Mouse (Mus musculus): ENCODE results near the gene Eid2b. TPM values are rescaled to one million over a fixed set of nuclear protein-coding genes. Genes with fewer than 3 reads are reported as not detected.

The Eid2b gene
- total and polyA plus RNA-seq, 3 experiments, result 1.6 to 3.8 (median 3.3) TPM

GRCm38 (mm10) chr7:28305641-28306040 lies 28.1 kb downstream of the Eid2b start:
- Histone ChIP-seq H3K4me1 (ENCODE audit: control insufficient read depth in 1 of 2, insufficient read depth in 2 of 2) (peaks cover 8 to 25% of the 10 kb centered on the region in 2 experiments), H3K79me2 (replicated peaks; ENCODE audit: control insufficient read depth, extremely low read depth, insufficient read depth, poor library complexity, severe bottlenecking) (peaks cover 6% of the 10 kb centered on the region), H3K27me3 (replicated peaks) (no peaks in the 10 kb centered on the region), H3K27ac (ENCODE audit: insufficient read depth, low read depth) (no peak overlapping the region), H3K4me2 (ENCODE audit: insufficient read depth, low read depth, poor library complexity, severe bottlenecking) (no peak overlapping the region), H3K9ac (ENCODE audit: insufficient read depth, low read depth) (no peak overlapping the region), H3K4me3 (replicated peaks in 1 of 3; ENCODE audit: low read depth in 2 of 3, low read length in 2 of 3, poor library complexity in 1 of 3) (no peak overlapping the region), H3K36me3 (replicated peaks in 1 of 2; ENCODE audit: control insufficient read depth in 1 of 2, insufficient read depth in 1 of 2, low read length in 1 of 2) (peaks cover 45 to 69% of the 10 kb centered on the region in 2 experiments), H3K9me3 (replicated peaks; ENCODE audit: low read length) (no peaks in the 10 kb centered on the region)
- in situ Hi-C loops (cut with MboI; ENCODE audit: low pct_ligation_motif_present, low pct_unique_long_range_greater_than_20kb, low sequenced_read_pairs), result no loop called here
- DNase-seq (ENCODE audit: extremely low read depth), result no peak
- TF ChIP-seq ZNF384 (IDR thresholded peaks at IDR 0.05; ENCODE audit: low read depth, low read length) (no peak), SMC3 (IDR thresholded peaks at IDR 0.05; ENCODE audit: low read depth, low read length) (no peak), MAZ (IDR thresholded peaks at IDR 0.05; ENCODE audit: low read depth, low read length) (no peak), TBP (conservative IDR thresholded peaks at IDR 0.05; ENCODE audit: low read depth, low read length) (no peak), GABPA (IDR thresholded peaks at IDR 0.05; ENCODE audit: insufficient replicate concordance, low read depth, low read length) (no peak), CTCF (conservative IDR thresholded peaks at IDR 0.05 in 1 of 2, IDR thresholded peaks at IDR 0.05 in 1 of 2; ENCODE audit: low read depth in 2 of 2, low read length in 2 of 2) (no peak), ZC3H11A (IDR thresholded peaks at IDR 0.05; ENCODE audit: low read depth, low read length) (no peak), RAD21 (IDR thresholded peaks at IDR 0.05; ENCODE audit: low read depth, low read length) (no peak), CHD2 (IDR thresholded peaks at IDR 0.05; ENCODE audit: low read length) (no peak), POLR2AphosphoS2 (IDR thresholded peaks at IDR 0.05; ENCODE audit: low read depth, low read length) (no peak), IRF4 (IDR thresholded peaks at IDR 0.05; ENCODE audit: low read depth, low read length) (no peak), ELF1 (IDR thresholded peaks at IDR 0.05; ENCODE audit: low read depth, low read length) (no peak), NRF1 (IDR thresholded peaks at IDR 0.05; ENCODE audit: low read depth, low read length) (no peak), USF2 (conservative IDR thresholded peaks at IDR 0.05; ENCODE audit: low read depth, low read length) (no peak)
- dilution Hi-C loops (cut with MboI; ENCODE audit: extremely low pct_ligation_motif_present, extremely low pct_unique_long_range_greater_than_20kb, low sequenced_read_pairs), result no loop called here

GRCm38 (mm10) chr7:28306216-28306615 lies 28.7 kb downstream of the Eid2b start:
- no peak for DNase-seq (ENCODE audit: extremely low read depth)
- Histone ChIP-seq H3K4me3 (replicated peaks in 1 of 3; ENCODE audit: low read depth in 2 of 3, low read length in 2 of 3, poor library complexity in 1 of 3) (no peak overlapping the region), H3K9ac (ENCODE audit: insufficient read depth, low read depth) (no peak overlapping the region), H3K27me3 (replicated peaks) (no peaks in the 10 kb centered on the region), H3K4me2 (ENCODE audit: insufficient read depth, low read depth, poor library complexity, severe bottlenecking) (no peak overlapping the region), H3K36me3 (replicated peaks in 1 of 2; ENCODE audit: control insufficient read depth in 1 of 2, insufficient read depth in 1 of 2, low read length in 1 of 2) (peaks cover 45 to 69% of the 10 kb centered on the region in 2 experiments), H3K9me3 (replicated peaks; ENCODE audit: low read length) (no peaks in the 10 kb centered on the region), H3K79me2 (replicated peaks; ENCODE audit: control insufficient read depth, extremely low read depth, insufficient read depth, poor library complexity, severe bottlenecking) (peaks cover 11% of the 10 kb centered on the region), H3K27ac (ENCODE audit: insufficient read depth, low read depth) (no peak overlapping the region), H3K4me1 (ENCODE audit: control insufficient read depth in 1 of 2, insufficient read depth in 2 of 2) (peaks cover 8 to 29% of the 10 kb centered on the region in 2 experiments)
- in situ Hi-C loops (cut with MboI; ENCODE audit: low pct_ligation_motif_present, low pct_unique_long_range_greater_than_20kb, low sequenced_read_pairs) (no loop called here), dilution Hi-C loops (cut with MboI; ENCODE audit: extremely low pct_ligation_motif_present, extremely low pct_unique_long_range_greater_than_20kb, low sequenced_read_pairs) (no loop called here)
- TF ChIP-seq TBP (conservative IDR thresholded peaks at IDR 0.05; ENCODE audit: low read depth, low read length) (no peak), TCF12 (IDR thresholded peaks at IDR 0.05; ENCODE audit: low read depth, low read length) (no peak), SIN3A (IDR thresholded peaks at IDR 0.05; ENCODE audit: low read length) (no peak), MXI1 (IDR thresholded peaks at IDR 0.05; ENCODE audit: low read depth, low read length) (no peak), KAT2A (IDR thresholded peaks at IDR 0.05; ENCODE audit: insufficient replicate concordance, low read length) (no peak), CHD2 (IDR thresholded peaks at IDR 0.05; ENCODE audit: low read length) (no peak), ZMIZ1 (IDR thresholded peaks at IDR 0.05; ENCODE audit: low read depth, low read length) (no peak)

Measured in CH12.LX (cell line).